Mouse (Mus musculus) midbrain, embryonic 11.5 days (tissue): ENCODE measurements at regions not wholly inside any gene's neighbourhood (a gene's known extent, or its start where the extent isn't known, plus 50 kb on each side); places are given as distances from the start of the nearest gene placed in this dataset.
A peak's percentile ranks its signal among the peaks of the same experiment; 100 is the strongest.
"Not testable (repeated sequence)": the region's sequence is repeated elsewhere in the genome, so short reads cannot be mapped to it uniquely, and the experiment has no call there.

Experiments
- ATAC-seq: fragments of 200-750 bp; cut with Nextera tagmentation; 2 replicates; pipeline ENCODE4 v1.8.0; 2017; ENCODE audit warnings: moderate TSS enrichment, moderate library complexity; ENCODE audit not compliant: low FRiP score
- DNase-seq: peaks from one replicate; pipeline ENCODE4 v3.0.0; 2015; ENCODE audit warnings: low spot score; ENCODE audit errors: missing footprints
- H3K27ac ChIP-seq: fragments of 300-500 bp; sonication (generic); 2 replicates; pipeline ENCODE4 v1.5.1; 2014; ENCODE audit warnings: low read depth, low read length
- H3K27me3 ChIP-seq: fragments of 300-500 bp; sonication (generic); 2 replicates; pipeline ENCODE4 v1.6.1; 2014; ENCODE audit warnings: mild to moderate bottlenecking, low read length, moderate library complexity, mixed read lengths; ENCODE audit not compliant: control insufficient read depth, insufficient read depth
- H3K36me3 ChIP-seq: fragments of 300-500 bp; sonication (generic); 2 replicates; pipeline ENCODE4 v1.6.1; 2014; ENCODE audit warnings: mild to moderate bottlenecking, low read length, moderate library complexity, mixed read lengths; ENCODE audit not compliant: control insufficient read depth, insufficient read depth
- H3K4me1 ChIP-seq: fragments of 300-500 bp; sonication (generic); 2 replicates; pipeline ENCODE4 v1.6.1; 2014; ENCODE audit warnings: low read length; ENCODE audit not compliant: control insufficient read depth, insufficient read depth
- H3K4me2 ChIP-seq: fragments of 300-500 bp; sonication (generic); 2 replicates; pipeline ENCODE4 v1.6.1; 2014; ENCODE audit warnings: mild to moderate bottlenecking, moderate library complexity
- H3K4me3 ChIP-seq: fragments of 300-500 bp; sonication (generic); 2 replicates; pipeline ENCODE4 v1.5.1; 2014; ENCODE audit warnings: low read depth, low read length
- H3K9ac ChIP-seq: fragments of 300-500 bp; sonication (generic); 2 replicates; pipeline ENCODE4 v1.6.1; 2014; ENCODE audit warnings: low read length
- H3K9me3 ChIP-seq: fragments of 300-500 bp; sonication (generic); 2 replicates; pipeline ENCODE4 v1.6.1; 2016; ENCODE audit warnings: low read length; ENCODE audit not compliant: control insufficient read depth
- WGBS: fragments of 180-500 bp; shearing (Covaris S2); extraction: QIAGEN DNeasy Blood & Tissue Kit; methylation state at CpG from one replicate; pipeline ENCODE4 v1.1.7; 2014; 5-methylcytosine and 5-hydroxymethylcytosine counted together

GRCm38 (mm10) chr15:91975606-91976005 is 75.4 kb upstream of the Cntn1 start:
- Histone ChIP-seq H3K27me3 (no peaks in the 10 kb centered on the region), H3K4me1 (no peaks in the 10 kb centered on the region), H3K9ac (no peak overlapping the region), H3K27ac (no peak overlapping the region), H3K4me3 (no peak overlapping the region), H3K36me3 (no peaks in the 10 kb centered on the region), H3K4me2 (no peak overlapping the region), H3K9me3 (no peaks in the 10 kb centered on the region)
- DNase-seq (no peak), ATAC-seq (no peak)
- 75% methylated on average over 2 of the region's 2 CpGs for WGBS

GRCm38 (mm10) chr15:91983186-91983585 is 67.8 kb upstream of the Cntn1 start:
- not testable (repeated sequence) for H3K4me2 ChIP-seq, H3K9me3 ChIP-seq, H3K9ac ChIP-seq, H3K4me3 ChIP-seq, H3K27me3 ChIP-seq, H3K36me3 ChIP-seq, ATAC-seq, H3K4me1 ChIP-seq, H3K27ac ChIP-seq
- DNase-seq: peak; percentile 45
- WGBS: 96% methylated on average over 15 of the region's 15 CpGs

- ATAC-seq (no peak), DNase-seq (no peak)
- H3K4me2 ChIP-seq: no peak overlapping the region
- no peaks in the 10 kb centered on the region for H3K27me3 ChIP-seq
- no peaks in the 10 kb centered on the region for H3K9me3 ChIP-seq
- no peaks in the 10 kb centered on the region for H3K4me1 ChIP-seq
- H3K4me3 ChIP-seq: no peak overlapping the region
- no peak overlapping the region for H3K27ac ChIP-seq
- 85% methylated on average over 6 of the region's 6 CpGs for WGBS
- H3K36me3 ChIP-seq: no peaks in the 10 kb centered on the region
- no peak overlapping the region for H3K9ac ChIP-seq
These were observed 50.9 kb upstream of the Cntn1 start for GRCm38 (mm10) chr15:92000086-92000485.
